Mouse (Mus musculus): Measurements from ENCODE around the gene Gm42906.

GRCm38 (mm10) chr5:151111080-151111871 lies 316.7 kb downstream of the Gm42906 start:
- TF ChIP-seq EP300 (optimal IDR thresholded peaks at IDR 0.05) (no peak), CTCF (IDR thresholded peaks at IDR 0.05; ENCODE audit: low read depth) (no peak)

Data from stomach, postnatal 0 days (tissue).